1 mouse cellular context compared by ENCODE assay signal in genomic region chr15:78772368-78772763, GRCm38 (mm10).
TF ChIP-seq lines count a peak whose summit lies in the region.

No protein-coding gene starts in this region.

TF ChIP-seq in MEL, 35 proteins besides CTCF, POLR2A, EP300 and RAD21 (continued from another document):
- TF ChIP-seq POLR2AphosphoS5 (IDR thresholded peaks at IDR 0.05; ENCODE audit: borderline replicate concordance, low read depth, low read length): no peak
- TF ChIP-seq ETS1 (IDR thresholded peaks at IDR 0.05; ENCODE audit: low read depth, low read length): no peak
- TF ChIP-seq TAL1 (IDR thresholded peaks at IDR 0.05; ENCODE audit: low read length): no peak
- TF ChIP-seq MAX (IDR thresholded peaks at IDR 0.05; ENCODE audit: low read length): no peak
- TF ChIP-seq NELFE (IDR thresholded peaks at IDR 0.05; ENCODE audit: low read depth, low read length): no peak
- TF ChIP-seq USF1 (IDR thresholded peaks at IDR 0.05; ENCODE audit: low read depth, low read length): no peak
